Mouse (Mus musculus) liver, adult 2 months (tissue): ENCODE results near the gene Bst2. TPM values are rescaled to one million over a fixed set of nuclear protein-coding genes. Genes with fewer than 3 reads are reported as not detected.

ENCODE experiments used
- DNase-seq: peaks from one replicate; pipeline ENCODE4 v3.0.0-alpha.2; 2011; ENCODE audit warnings: low read depth, low spot score; ENCODE audit errors: extremely low read depth
- H3K27ac ChIP-seq: fragments of 200-500 bp; replicated peaks from 2 replicates; pipeline ENCODE4 v1.5.1; 2012; ENCODE audit warnings: low read depth, mild to moderate bottlenecking, control low read depth, inconsistent platforms, low read length; ENCODE audit not compliant: insufficient read depth
- H3K27me3 ChIP-seq: fragments of 200-500 bp; 2 replicates; pipeline ENCODE4 v1.6.1; 2012; ENCODE audit warnings: mild to moderate bottlenecking, moderate library complexity, low read length, inconsistent platforms; ENCODE audit not compliant: control insufficient read depth, insufficient read depth
- H3K36me3 ChIP-seq: fragments of 200-500 bp; 2 replicates; pipeline ENCODE4 v1.6.1; 2012; ENCODE audit warnings: low read length, inconsistent platforms; ENCODE audit not compliant: control insufficient read depth, insufficient read depth
- H3K4me1 ChIP-seq: fragments of 200-500 bp; 2 replicates; pipeline ENCODE4 v1.6.1; 2011; ENCODE audit warnings: low read length; ENCODE audit not compliant: control insufficient read depth, insufficient read depth
- H3K4me3 ChIP-seq: fragments of 200-500 bp; 2 replicates; pipeline ENCODE4 v1.5.1; 2011; ENCODE audit warnings: low read depth, mild to moderate bottlenecking, control low read depth, low read length, moderate library complexity; ENCODE audit not compliant: insufficient read depth
- H3K79me2 ChIP-seq: fragments of 200-500 bp; 2 replicates; pipeline ENCODE4 v1.6.1; 2012; ENCODE audit warnings: inconsistent platforms, mild to moderate bottlenecking, low read length, moderate library complexity; ENCODE audit not compliant: control insufficient read depth, insufficient read depth
- H3K9ac ChIP-seq: fragments of 200-500 bp; 2 replicates; pipeline ENCODE4 v1.6.1; 2012; ENCODE audit warnings: low read depth, mild to moderate bottlenecking, control low read depth, inconsistent platforms, low read length
- CTCF ChIP-seq: fragments of 200-500 bp; IDR thresholded peaks from 2 replicates; pipeline ENCODE4 v1.5.1; 2011; ENCODE audit warnings: low read depth, low read length, control low read depth
- POLR2A ChIP-seq: fragments of 200-500 bp; IDR thresholded peaks from 2 replicates; pipeline ENCODE4 v1.6.1; 2011; ENCODE audit warnings: low read length, control low read depth; ENCODE audit not compliant: insufficient read depth; ENCODE audit errors: extremely low read depth
- WGBS: fragments of 180-500 bp; shearing (Covaris S2); methylation state at CpG from one replicate; pipeline ENCODE4 v1.1.7; 2018; 5-methylcytosine and 5-hydroxymethylcytosine counted together
- polyA plus RNA-seq: library from polyadenylated mRNA; depleted of rRNA; stranded (reverse); fragments of >200 nt; gene quantifications from 2 replicates; pipeline ENCODE4 v1.2.3, GENCODE M21; 2012; rRNA removed
- total RNA-seq: library from RNA; depleted of rRNA; stranded (reverse); fragments of >200 nt; gene quantifications from 2 replicates; pipeline ENCODE4 v1.2.3, GENCODE M21; 2014; rRNA removed

Bst2 gene
- total RNA-seq (603 and 678 TPM in 2 replicates), polyA plus RNA-seq (798 and 871 TPM in 2 replicates)

GRCm38 (mm10) chr8:71537028-71537867 lies at the start of gene Bst2:
Gene Bst2 (minus strand): TSS chr8:71537456.
- TF ChIP-seq POLR2A (peak; percentile 52), CTCF (peak; percentile 21)
- under 1% methylated on average over 37 of the region's 37 CpGs for WGBS
- DNase-seq, result peak; percentile 95
- Histone ChIP-seq H3K27me3 (no peaks in the 10 kb centered on the region), H3K36me3 (no peaks in the 10 kb centered on the region), H3K27ac (peak within 1 kb of the TSS; percentile 96), H3K4me1 (peaks cover 23% of the 10 kb centered on the region), H3K9ac (peak within 1 kb of the TSS; percentile 88), H3K4me3 (peak within 1 kb of the TSS; percentile 82), H3K79me2 (peaks cover 19% of the 10 kb centered on the region; the same call in 1 of the 2 replicates)

- no peak overlapping the region for H3K27ac ChIP-seq
- DNase-seq, result no peak
- H3K36me3 ChIP-seq, result no peaks in the 10 kb centered on the region
- no peak overlapping the region for H3K4me3 ChIP-seq
- WGBS, result 73% methylated on average over 2 of the region's 2 CpGs
- peaks cover 5% of the 10 kb centered on the region for H3K4me1 ChIP-seq
- no peak for TF ChIP-seq POLR2A
- peak; percentile 81 for TF ChIP-seq CTCF
- no peak overlapping the region for H3K9ac ChIP-seq
- no peaks in the 10 kb centered on the region for H3K79me2 ChIP-seq
- no peaks in the 10 kb centered on the region for H3K27me3 ChIP-seq
These were observed 49.6 kb upstream of the Bst2 start for GRCm38 (mm10) chr8:71586891-71587290.

- Histone ChIP-seq H3K79me2 (no peaks in the 10 kb centered on the region), H3K4me1 (no peaks in the 10 kb centered on the region), H3K4me3 (no peak overlapping the region), H3K27me3 (no peaks in the 10 kb centered on the region), H3K36me3 (no peaks in the 10 kb centered on the region), H3K27ac (no peak overlapping the region), H3K9ac (no peak overlapping the region)
- 88% methylated on average over 9 of the region's 9 CpGs for WGBS
- no peak for TF ChIP-seq POLR2A
- DNase-seq, result no peak
These were observed 42.9 kb upstream of the Bst2 start for GRCm38 (mm10) chr8:71580201-71580600.

- TF ChIP-seq CTCF, result no peak
- TF ChIP-seq POLR2A, result no peak
- WGBS, result 73% methylated on average over 14 of the region's 14 CpGs
These were observed 42.2 kb upstream of the Bst2 start for GRCm38 (mm10) chr8:71579476-71579875.

GRCm38 (mm10) chr8:71579009-71579408 lies 41.8 kb upstream of the Bst2 start:
- Histone ChIP-seq H3K4me3 (no peak overlapping the region), H3K4me1 (no peaks in the 10 kb centered on the region), H3K27me3 (no peaks in the 10 kb centered on the region), H3K9ac (no peak overlapping the region), H3K79me2 (0 out of 2 replicates have a peak, but pooled peaks cover 2% of the 10 kb centered on the region), H3K27ac (no peak overlapping the region), H3K36me3 (no peaks in the 10 kb centered on the region)
- whole genome bisulfite sequencing, result 86% methylated on average over 1 of the region's 1 CpGs
- no peak for TF ChIP-seq CTCF
- no peak for TF ChIP-seq POLR2A
- no peak for DNase-seq

More at GRCm38 (mm10) chr8:71579476-71579875, 42.2 kb upstream of the Bst2 start:
- H3K27me3 ChIP-seq, result no peaks in the 10 kb centered on the region
- no peak for DNase-seq
- no peaks in the 10 kb centered on the region for H3K36me3 ChIP-seq
- no peak overlapping the region for H3K4me3 ChIP-seq
- H3K27ac ChIP-seq, result no peak overlapping the region
- no peaks in the 10 kb centered on the region for H3K4me1 ChIP-seq
- 0 out of 2 replicates have a peak, but pooled peaks cover under 1% of the 10 kb centered on the region for H3K79me2 ChIP-seq
- no peak overlapping the region for H3K9ac ChIP-seq

GRCm38 (mm10) chr8:71577856-71578387 lies 40.7 kb upstream of the Bst2 start:
- no peaks in the 10 kb centered on the region for H3K36me3 ChIP-seq
- H3K27me3 ChIP-seq, result no peaks in the 10 kb centered on the region
- WGBS, result 73% methylated on average over 4 of the region's 4 CpGs
- no peak for TF ChIP-seq POLR2A
- no peak for TF ChIP-seq CTCF
- no peak overlapping the region for H3K4me3 ChIP-seq
- no peaks in the 10 kb centered on the region for H3K4me1 ChIP-seq
- DNase-seq, result no peak
- H3K27ac ChIP-seq, result no peak overlapping the region
- H3K79me2 ChIP-seq, result 0 out of 2 replicates have a peak, but pooled peaks cover 2% of the 10 kb centered on the region
- H3K9ac ChIP-seq, result no peak overlapping the region
